Mouse (Mus musculus) erythroblast, embryonic 14.5 days (primary cell): Measurements from ENCODE around the gene Rnase11. TPM values are rescaled to one million over a fixed set of nuclear protein-coding genes. Genes with fewer than 3 reads are reported as not detected.
A peak's percentile ranks its signal among the peaks of the same experiment; 100 is the strongest.

ENCODE experiments used
- H3K27me3 ChIP-seq: 2 replicates; pipeline ENCODE4 v1.6.1; 2012; ENCODE audit warnings: inconsistent platforms; ENCODE audit not compliant: control insufficient read depth
- H3K36me3 ChIP-seq: 2 replicates; pipeline ENCODE4 v1.6.1; 2012; ENCODE audit warnings: mild to moderate bottlenecking, inconsistent platforms; ENCODE audit not compliant: control insufficient read depth
- H3K4me1 ChIP-seq: 2 replicates; pipeline ENCODE4 v1.6.1; 2012; ENCODE audit warnings: inconsistent platforms; ENCODE audit not compliant: control insufficient read depth
- H3K4me3 ChIP-seq: replicated peaks from 2 replicates; pipeline ENCODE3; 2012; ENCODE audit warnings: moderate library complexity, mild to moderate bottlenecking, inconsistent platforms
- H3K9me3 ChIP-seq: 2 replicates; pipeline ENCODE4 v1.6.1; 2012; ENCODE audit warnings: low read length, inconsistent platforms, mixed read lengths; ENCODE audit not compliant: control insufficient read depth
- GATA1 ChIP-seq: IDR thresholded peaks from 2 replicates; pipeline ENCODE4 v1.6.1; 2012; ENCODE audit warnings: low read length, inconsistent platforms, mixed read lengths
- TAL1 ChIP-seq: IDR thresholded peaks from 3 replicates; pipeline ENCODE4 v1.6.1; 2012; ENCODE audit warnings: low read length, inconsistent platforms, mixed read lengths
- polyA plus RNA-seq: library from polyadenylated mRNA; stranded (reverse); fragments of >175 nt; gene quantifications from 2 replicates; pipeline ENCODE4 v1.2.3, GENCODE M21; 2012

The Rnase11 gene
- polyA plus RNA-seq, 1 experiment, result not detected

DNA sequence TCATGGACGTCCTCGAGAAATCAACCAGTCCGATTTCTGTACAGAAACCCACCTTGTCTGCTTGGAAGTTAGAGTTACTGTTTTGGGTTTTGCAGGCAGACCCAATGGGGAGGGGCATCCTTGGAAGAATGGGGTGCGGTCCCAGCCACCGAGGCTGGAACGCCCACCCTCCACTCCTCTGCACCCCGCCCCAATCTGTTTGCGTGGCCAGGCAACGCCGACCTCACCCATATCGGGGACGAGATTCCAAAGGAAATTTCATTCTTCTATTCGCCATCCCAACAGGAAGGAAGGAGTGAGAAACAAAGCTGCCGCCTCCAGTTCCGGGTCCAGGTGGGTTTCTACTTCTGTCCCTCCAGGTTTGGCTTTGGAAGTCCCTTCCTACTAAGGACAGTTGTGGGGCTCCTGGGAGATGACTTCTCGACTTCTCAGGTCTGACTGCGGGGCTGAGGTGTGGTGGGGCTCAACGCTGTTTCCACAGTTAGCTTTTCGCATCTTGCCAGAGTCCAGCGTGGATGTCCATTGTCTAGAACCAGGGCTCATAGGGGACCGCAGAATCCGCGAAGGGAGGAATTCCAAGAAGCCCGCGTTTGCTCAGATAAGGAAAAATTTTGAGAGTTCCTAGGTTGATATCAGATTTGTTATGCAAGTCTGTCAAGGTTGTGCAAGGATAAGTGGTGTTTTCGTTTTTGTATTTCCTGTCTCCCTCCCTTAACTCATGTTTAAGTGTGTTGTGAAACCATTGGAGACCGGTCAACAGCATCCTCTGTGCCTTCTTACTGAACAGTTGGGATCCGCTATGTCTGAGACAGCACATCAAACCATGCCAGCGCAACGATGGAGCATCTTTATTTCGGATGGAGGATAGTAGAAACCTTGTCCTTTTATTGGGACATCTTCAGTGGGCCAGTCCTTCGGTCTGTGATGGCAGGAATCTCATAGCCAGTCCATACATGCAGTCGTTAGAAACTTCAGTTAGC lies 41.2 kb upstream of the Rnase11 start, which contains the start of the genes Rnase4 and Ang:
Gene Rnase4 (plus strand): TSS at position 157 of the 980 bp plus-strand sequence.
Gene Ang (plus strand): TSS at position 230 of the 980 bp plus-strand sequence.
- no peaks in the 10 kb centered on the region for H3K36me3 ChIP-seq
- H3K9me3 ChIP-seq, result no peaks in the 10 kb centered on the region
- H3K4me1 ChIP-seq, result peaks cover 46% of the 10 kb centered on the region
- TF ChIP-seq TAL1 (no peak), GATA1 (no peak)
- H3K4me3 ChIP-seq, result peak within 1 kb of the TSS; percentile 80
- peaks cover 14% of the 10 kb centered on the region for H3K27me3 ChIP-seq

GRCm38 (mm10) chr14:51090077-51090781 lies 40.3 kb upstream of the Rnase11 start:
- H3K27me3 ChIP-seq, result peaks cover 14% of the 10 kb centered on the region
- H3K9me3 ChIP-seq, result no peaks in the 10 kb centered on the region
- no peak for TF ChIP-seq GATA1
- peak overlapping the region; percentile 80 for H3K4me3 ChIP-seq
- H3K4me1 ChIP-seq, result peaks cover 56% of the 10 kb centered on the region
- H3K36me3 ChIP-seq, result no peaks in the 10 kb centered on the region

DNA sequence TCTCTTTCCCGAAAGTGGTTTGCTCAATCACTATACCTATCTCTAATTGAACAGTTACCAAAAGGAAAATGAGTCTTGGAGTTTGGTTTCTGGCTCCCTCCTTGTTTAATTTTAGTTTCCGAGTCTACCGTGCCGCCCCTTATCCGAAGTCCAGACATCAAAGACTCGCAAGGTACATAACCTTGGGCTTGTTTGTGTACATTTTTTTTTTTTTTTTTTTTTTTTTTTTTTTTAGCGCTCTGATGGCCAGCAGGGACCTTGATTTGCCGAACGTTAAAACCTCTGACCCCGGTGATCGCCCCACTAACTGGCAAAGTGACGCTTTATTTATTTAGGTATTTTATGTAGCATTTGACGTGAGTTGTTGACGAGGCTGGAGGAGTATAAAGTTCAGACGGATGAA lies 39.7 kb upstream of the Rnase11 start:
- Histone ChIP-seq H3K36me3 (no peaks in the 10 kb centered on the region), H3K9me3 (no peaks in the 10 kb centered on the region), H3K4me3 (peak overlapping the region; percentile 80), H3K4me1 (peaks cover 62% of the 10 kb centered on the region), H3K27me3 (peaks cover 14% of the 10 kb centered on the region)
- TF ChIP-seq GATA1 (no peak), TAL1 (no peak)

- Histone ChIP-seq H3K4me3 (peak overlapping the region; percentile 80), H3K36me3 (no peaks in the 10 kb centered on the region), H3K4me1 (peaks cover 67% of the 10 kb centered on the region), H3K9me3 (no peaks in the 10 kb centered on the region), H3K27me3 (peaks cover 14% of the 10 kb centered on the region)
- TF ChIP-seq GATA1 (peak; percentile 78), TAL1 (no peak)
Observed at GRCm38 (mm10) chr14:51088970-51089673, 39.2 kb upstream of the Rnase11 start.

GRCm38 (mm10) chr14:51088166-51088969 lies 38.4 kb upstream of the Rnase11 start:
- H3K4me3 ChIP-seq, result peak overlapping the region; percentile 80
- H3K9me3 ChIP-seq, result no peaks in the 10 kb centered on the region
- TF ChIP-seq TAL1 (no peak), GATA1 (no peak)
- H3K27me3 ChIP-seq, result peaks cover 22% of the 10 kb centered on the region
- peaks cover 75% of the 10 kb centered on the region for H3K4me1 ChIP-seq
- H3K36me3 ChIP-seq, result no peaks in the 10 kb centered on the region

- H3K4me1 ChIP-seq, result peaks cover 80% of the 10 kb centered on the region
Observed at GRCm38 (mm10) chr14:51087762-51088161, 37.8 kb upstream of the Rnase11 start.

DNA sequence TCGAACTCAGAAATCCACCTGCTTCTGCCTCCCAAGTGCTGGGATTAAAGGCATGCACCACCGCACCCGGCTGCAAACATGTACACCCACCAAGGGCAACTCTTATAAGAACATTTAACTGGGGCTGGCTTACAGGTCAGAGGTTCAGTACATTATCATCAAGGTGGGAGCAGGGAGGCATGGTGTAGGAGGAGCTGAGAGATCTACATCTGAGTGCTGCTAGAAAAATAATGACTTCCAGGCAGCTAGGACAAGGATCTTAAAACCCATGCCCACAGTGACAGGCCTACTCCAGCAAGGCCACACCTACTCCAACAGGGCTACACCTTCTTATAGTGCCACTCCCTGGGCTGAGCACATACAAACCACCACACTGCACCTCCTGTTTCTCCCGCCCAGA lies 35.9 kb upstream of the Rnase11 start:
- TF ChIP-seq TAL1 (no peak), GATA1 (no peak)
- H3K4me1 ChIP-seq, result peaks cover 81% of the 10 kb centered on the region
- H3K27me3 ChIP-seq, result peaks cover 32% of the 10 kb centered on the region
- H3K4me3 ChIP-seq, result no peak overlapping the region
- H3K9me3 ChIP-seq, result no peaks in the 10 kb centered on the region
- H3K36me3 ChIP-seq, result no peaks in the 10 kb centered on the region

More at GRCm38 (mm10) chr14:51087762-51088161, 37.8 kb upstream of the Rnase11 start:
- Histone ChIP-seq H3K9me3 (no peaks in the 10 kb centered on the region), H3K36me3 (no peaks in the 10 kb centered on the region), H3K27me3 (peaks cover 27% of the 10 kb centered on the region), H3K4me3 (peak overlapping the region; percentile 80)
- TF ChIP-seq TAL1 (no peak), GATA1 (no peak)

DNA sequence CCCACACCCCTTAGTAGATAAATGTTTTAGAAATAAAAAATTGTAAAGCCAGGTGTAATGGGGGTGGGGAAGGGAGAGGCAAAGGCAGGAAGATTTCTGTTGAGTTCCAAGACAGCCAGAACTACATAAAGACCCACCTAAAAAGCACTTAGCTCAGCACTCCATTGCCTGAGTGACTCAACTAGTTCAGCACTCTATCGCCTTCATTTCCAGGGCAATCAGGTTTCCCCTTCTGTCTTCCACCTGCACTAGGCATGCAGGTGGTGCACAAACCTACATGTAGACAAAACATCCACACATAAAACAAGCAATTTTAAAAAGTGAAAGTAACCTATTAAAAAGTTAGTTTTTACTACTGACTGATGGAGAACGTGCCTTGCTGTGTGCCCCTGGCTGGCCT lies 35.1 kb upstream of the Rnase11 start:
- no peak for TF ChIP-seq TAL1
- TF ChIP-seq GATA1, result no peak
- peaks cover 35% of the 10 kb centered on the region for H3K27me3 ChIP-seq
- H3K36me3 ChIP-seq, result no peaks in the 10 kb centered on the region
- H3K9me3 ChIP-seq, result no peaks in the 10 kb centered on the region
- H3K4me3 ChIP-seq, result peak overlapping the region; percentile 18
- peaks cover 72% of the 10 kb centered on the region for H3K4me1 ChIP-seq
